Mouse (Mus musculus) megakaryocyte, adult 5-6 weeks (primary cell): ENCODE measurements around the gene Polm. TPM values are rescaled to one million over a fixed set of nuclear protein-coding genes. Genes with fewer than 3 reads are reported as not detected.

ENCODE experiments used
- ATAC-seq: 2 replicates; pipeline ENCODE4 v1.8.0; 2016; ENCODE audit warnings: mild to moderate bottlenecking, inconsistent platforms; ENCODE audit not compliant: poor library complexity, severe bottlenecking
- total RNA-seq, 2 experiments: library from RNA; stranded (forward) in 1 of 2; stranded (reverse) in 1 of 2; fragments of 153-499, 151-499 nt in 1 of 2; fragments of 221-1000, 200-1000 nt in 1 of 2; gene quantifications; 2 replicates each; pipeline versions ENCODE4 v1.2.3 to v1.2.4; 2015 to 2017

The Polm gene
- total RNA-seq, 2 experiments from 2014 or later, result 6.0 to 10.4 TPM

DNA sequence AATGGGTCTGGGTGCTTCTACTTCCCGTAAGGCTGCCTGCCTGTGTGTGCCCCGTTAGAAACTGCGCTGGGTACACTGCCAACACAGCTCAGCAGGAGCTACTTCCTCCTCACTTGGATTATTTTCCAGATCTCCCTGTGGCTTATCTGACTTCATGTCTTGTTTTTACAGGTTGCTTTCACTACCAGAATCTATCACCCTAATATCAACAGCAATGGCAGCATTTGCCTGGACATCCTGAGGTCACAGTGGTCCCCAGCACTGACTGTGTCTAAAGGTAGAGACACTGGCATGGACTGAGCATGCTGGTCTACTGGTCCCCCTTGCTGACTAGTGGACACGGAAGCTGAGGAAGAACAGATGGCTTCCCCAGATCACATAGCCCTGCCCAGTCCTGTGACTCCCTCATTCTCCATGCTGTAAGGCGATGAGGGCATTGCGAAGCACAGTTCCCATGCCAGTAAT is 57.7 kb downstream of the Polm start:
- no peak for ATAC-seq

DNA sequence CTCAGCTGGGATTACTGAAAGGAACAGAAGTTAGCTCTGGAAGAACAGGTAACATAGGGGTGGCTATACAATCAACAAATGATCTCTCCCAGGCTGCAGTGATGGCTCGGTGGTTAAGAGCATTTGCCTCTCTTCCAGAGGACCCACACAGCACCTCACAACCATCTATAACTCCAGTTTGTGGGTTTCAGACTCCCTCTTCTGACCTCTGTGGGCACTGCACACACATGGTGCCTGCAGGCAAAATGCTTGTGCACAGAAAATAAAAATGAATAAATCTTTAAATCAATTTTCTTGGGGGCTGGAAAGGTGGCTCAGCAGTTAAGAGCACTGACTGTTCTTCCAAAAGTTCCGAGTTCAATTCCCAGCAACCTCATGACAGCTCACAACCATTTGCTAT is 59.3 kb downstream of the Polm start:
- ATAC-seq, result no peak

Other genes starting within 250 kb of the Polm start
- 67.4 and 74.1 TPM in 2 replicates for gene Mrps24, start 122.3 kb downstream of the Polm start, total RNA-seq (2015)
- gene Mrps24, start 122.3 kb downstream of the Polm start, total RNA-seq (2017), result 30.7 and 41.2 TPM in 2 replicates
- gene Urgcp, start 75.6 kb downstream of the Polm start, total RNA-seq (2015), result 4.1 and 4.5 TPM in 2 replicates
- gene Urgcp, start 75.6 kb downstream of the Polm start, total RNA-seq (2017), result 7.5 and 8.7 TPM in 2 replicates
- gene Dbnl, start 49.5 kb downstream of the Polm start, total RNA-seq (2015), result 84.5 and 90.0 TPM in 2 replicates
- gene Dbnl, start 49.5 kb downstream of the Polm start, total RNA-seq (2017), result 176 and 179 TPM in 2 replicates
- not detected in 2 replicates for gene Pgam2, start 34.3 kb downstream of the Polm start, total RNA-seq (2015)
- gene Pgam2, start 34.3 kb downstream of the Polm start, total RNA-seq (2017), result not detected in 2 replicates
- not detected in 2 replicates for gene Aebp1, start 23.9 kb upstream of the Polm start, total RNA-seq (2015)
- 0.11 and 0.12 TPM in 2 replicates for gene Aebp1, start 23.9 kb upstream of the Polm start, total RNA-seq (2017)
- gene Pold2, start 40.3 kb upstream of the Polm start, total RNA-seq (2015), result 23.8 and 31.6 TPM in 2 replicates
- 19.0 and 29.3 TPM in 2 replicates for gene Pold2, start 40.3 kb upstream of the Polm start, total RNA-seq (2017)
- not detected in 2 replicates for gene Myl7, start 60.8 kb upstream of the Polm start, total RNA-seq (2015)
- gene Myl7, start 60.8 kb upstream of the Polm start, total RNA-seq (2017), result not detected in 2 replicates
- not detected in 2 replicates for gene Gck, start 112.1 kb upstream of the Polm start, total RNA-seq (2015)
- gene Gck, start 112.1 kb upstream of the Polm start, total RNA-seq (2017), result not detected in 2 replicates
- gene Ykt6, start 117.7 kb upstream of the Polm start, total RNA-seq (2015), result 18.2 and 21.0 TPM in 2 replicates
- gene Ykt6, start 117.7 kb upstream of the Polm start, total RNA-seq (2017), result 41.8 and 54.2 TPM in 2 replicates
- gene Camk2b, start 228.3 kb upstream of the Polm start, total RNA-seq (2015), result 0.38 and 0.71 TPM in 2 replicates
- gene Camk2b, start 228.3 kb upstream of the Polm start, total RNA-seq (2017), result 0.59 and 1.3 TPM in 2 replicates